Mouse (Mus musculus): ENCODE measurements at regions not wholly inside any gene's neighbourhood (a gene's known extent, or its start where the extent isn't known, plus 50 kb on each side); places are given as distances from the start of the nearest gene placed in this dataset.

DNA sequence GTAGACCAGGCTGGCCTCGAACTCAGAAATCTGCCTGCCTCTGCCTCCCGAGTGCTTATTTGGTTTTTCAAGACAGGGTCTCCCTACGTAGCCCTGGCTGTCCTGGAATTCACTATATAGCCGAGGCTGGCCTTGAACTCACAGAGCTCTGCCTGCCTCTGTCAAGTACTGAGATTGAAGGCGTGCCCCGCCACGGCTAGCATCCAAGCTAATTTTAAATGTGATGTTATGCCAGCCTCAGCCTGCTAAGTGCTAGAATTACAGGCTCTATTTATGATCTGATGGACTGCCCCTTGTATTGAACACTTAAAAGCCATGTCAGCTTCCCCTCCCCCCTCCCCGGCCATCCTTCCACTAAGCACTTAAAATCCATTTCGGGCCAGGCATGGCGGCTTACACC is 88.2 kb upstream of the Med13l start:
- no peak overlapping the region for H3K27ac ChIP-seq (ENCODE audit: control insufficient read depth, insufficient read depth, low read depth, low read length, poor library complexity)
- WGBS = 84% methylated on average over 10 of the region's 10 CpGs
- H3K4me3 ChIP-seq (replicated peaks; ENCODE audit: control insufficient read depth, low read depth, low read length) = no peak overlapping the region
- peaks cover 5% of the 10 kb centered on the region; the same call in 1 of the 2 replicates for H3K4me1 ChIP-seq (ENCODE audit: control insufficient read depth, insufficient read depth, low read length)
- no peak for TF ChIP-seq CTCF (IDR thresholded peaks at IDR 0.05; ENCODE audit: control insufficient read depth, insufficient read depth, low read length)
- TF ChIP-seq POLR2A (IDR thresholded peaks at IDR 0.05; ENCODE audit: borderline replicate concordance, control insufficient read depth, low read depth, low read length) = no peak

DNA sequence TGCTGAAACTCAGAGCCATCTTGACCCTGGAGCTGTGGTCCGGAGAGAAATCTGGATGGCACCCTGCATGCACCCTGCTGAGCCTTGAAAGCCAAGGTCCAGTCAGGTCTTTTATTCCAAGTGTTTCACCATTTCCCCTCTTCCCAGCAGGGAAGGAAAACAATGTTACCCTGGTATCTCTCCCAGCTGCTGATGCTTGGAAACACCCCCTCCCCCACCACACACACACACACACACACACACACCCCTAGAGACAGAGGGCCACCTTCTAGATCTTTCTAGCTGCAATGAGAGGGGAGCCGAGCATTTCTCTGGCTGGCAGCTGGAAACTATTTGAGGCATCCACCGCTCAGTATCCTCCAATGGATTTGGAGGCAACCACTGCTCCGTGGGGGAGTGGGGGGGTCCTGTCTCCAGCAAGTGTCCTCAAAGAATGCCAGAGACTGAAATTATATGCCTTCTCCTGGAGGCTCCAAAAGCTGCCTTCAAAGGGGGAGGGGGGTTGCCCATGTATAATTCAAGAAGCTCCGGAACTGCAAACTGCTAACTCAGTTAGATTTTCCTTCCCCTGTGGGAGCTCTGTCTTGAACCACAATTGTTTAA is 87.2 kb upstream of the Med13l start:
- H3K27ac ChIP-seq (ENCODE audit: control insufficient read depth, insufficient read depth, low read depth, low read length, poor library complexity) = no peak overlapping the region
- no peak overlapping the region for H3K4me3 ChIP-seq (replicated peaks; ENCODE audit: control insufficient read depth, low read depth, low read length)
- WGBS = 54% methylated on average over 5 of the region's 5 CpGs
- TF ChIP-seq POLR2A (IDR thresholded peaks at IDR 0.05; ENCODE audit: borderline replicate concordance, control insufficient read depth, low read depth, low read length) = no peak
- TF ChIP-seq CTCF (IDR thresholded peaks at IDR 0.05; ENCODE audit: control insufficient read depth, insufficient read depth, low read length) = no peak
- H3K4me1 ChIP-seq (ENCODE audit: control insufficient read depth, insufficient read depth, low read length) = peaks cover 7% of the 10 kb centered on the region

DNA sequence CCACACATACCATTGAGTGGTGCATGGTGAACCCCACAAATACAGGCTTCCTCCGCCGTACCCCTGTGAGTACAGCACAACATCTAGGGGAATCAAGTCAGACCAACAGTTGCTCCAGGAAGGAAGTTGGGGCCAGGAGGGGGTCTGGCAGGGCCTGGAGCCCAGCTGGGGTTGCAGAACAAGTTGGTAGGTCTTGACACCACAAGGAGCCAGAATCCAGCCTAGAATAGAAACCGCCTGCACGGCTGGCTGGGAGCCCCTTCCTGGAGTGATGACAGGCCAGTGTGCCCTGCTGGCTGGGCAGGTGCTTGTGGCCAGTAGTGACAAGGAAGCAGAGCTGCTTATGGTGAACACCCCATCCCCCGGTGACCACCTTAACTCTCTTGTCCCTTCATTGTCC is 83.9 kb upstream of the Med13l start:
- H3K4me3 ChIP-seq (replicated peaks; ENCODE audit: control insufficient read depth, low read depth, low read length) = no peak overlapping the region
- no peak for TF ChIP-seq CTCF (IDR thresholded peaks at IDR 0.05; ENCODE audit: control insufficient read depth, insufficient read depth, low read length)
- 0 out of 2 replicates have a peak, but pooled peaks have one; percentile 21 for TF ChIP-seq POLR2A (IDR thresholded peaks at IDR 0.05; ENCODE audit: borderline replicate concordance, control insufficient read depth, low read depth, low read length)
- H3K27ac ChIP-seq (ENCODE audit: control insufficient read depth, insufficient read depth, low read depth, low read length, poor library complexity) = peak overlapping the region; percentile 23
- 10% methylated on average over 5 of the region's 5 CpGs for WGBS
- H3K4me1 ChIP-seq (ENCODE audit: control insufficient read depth, insufficient read depth, low read length) = peaks cover 11% of the 10 kb centered on the region

DNA sequence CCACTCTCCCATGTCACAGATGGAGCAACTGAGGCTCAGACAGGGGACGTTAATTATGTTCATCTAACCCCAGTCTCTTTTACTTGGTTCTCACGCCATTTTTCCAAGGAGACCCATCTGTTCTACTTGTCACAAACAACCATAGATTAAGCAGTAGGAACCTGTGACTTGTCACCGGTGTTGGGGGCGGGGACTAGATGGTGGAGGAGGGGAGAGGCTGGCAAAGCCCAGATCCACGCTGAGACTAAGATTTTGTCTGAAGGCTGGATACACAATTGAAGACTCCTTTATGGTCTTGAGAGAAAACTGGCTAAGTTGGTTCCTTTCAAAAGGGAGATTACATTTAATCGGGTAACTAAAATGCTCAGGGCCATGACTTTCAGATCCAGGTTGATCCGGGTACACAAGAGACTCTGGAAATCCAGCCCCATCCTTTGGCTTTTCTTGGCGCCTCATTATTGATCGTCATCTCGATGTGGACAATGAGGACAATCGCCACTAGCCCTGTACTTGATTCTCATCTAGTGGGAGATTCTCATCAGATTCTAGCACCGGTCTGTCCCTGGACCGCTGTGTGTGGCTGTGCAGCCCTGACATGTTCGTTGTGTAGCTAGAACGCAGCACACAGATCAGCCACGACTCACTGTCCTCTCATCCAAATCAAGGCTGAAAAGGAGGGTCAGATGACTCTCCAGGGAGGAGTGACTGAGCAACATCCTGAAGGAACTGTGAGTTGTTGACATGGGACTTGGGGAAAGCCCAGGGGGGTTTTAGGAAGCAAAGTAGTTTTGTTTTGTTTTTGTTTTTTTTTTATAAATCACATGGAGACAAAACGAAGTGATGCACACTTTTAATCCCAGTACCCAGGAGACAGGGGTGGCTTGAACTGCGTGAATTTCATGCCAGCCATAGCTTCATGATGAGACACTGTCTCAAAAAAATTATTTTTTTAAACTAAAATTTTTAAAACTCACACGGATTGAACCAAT is 83.1 kb upstream of the Med13l start:
- Histone ChIP-seq H3K4me1 (ENCODE audit: control insufficient read depth, insufficient read depth, low read length) (peaks cover 11% of the 10 kb centered on the region), H3K4me3 (replicated peaks; ENCODE audit: control insufficient read depth, low read depth, low read length) (no peak overlapping the region), H3K27ac (ENCODE audit: control insufficient read depth, insufficient read depth, low read depth, low read length, poor library complexity) (peak overlapping the region; percentile 23)
- TF ChIP-seq CTCF (IDR thresholded peaks at IDR 0.05; ENCODE audit: control insufficient read depth, insufficient read depth, low read length) (no peak), POLR2A (IDR thresholded peaks at IDR 0.05; ENCODE audit: borderline replicate concordance, control insufficient read depth, low read depth, low read length) (no peak)
- 32% methylated on average over 19 of the region's 19 CpGs for whole genome bisulfite sequencing

DNA sequence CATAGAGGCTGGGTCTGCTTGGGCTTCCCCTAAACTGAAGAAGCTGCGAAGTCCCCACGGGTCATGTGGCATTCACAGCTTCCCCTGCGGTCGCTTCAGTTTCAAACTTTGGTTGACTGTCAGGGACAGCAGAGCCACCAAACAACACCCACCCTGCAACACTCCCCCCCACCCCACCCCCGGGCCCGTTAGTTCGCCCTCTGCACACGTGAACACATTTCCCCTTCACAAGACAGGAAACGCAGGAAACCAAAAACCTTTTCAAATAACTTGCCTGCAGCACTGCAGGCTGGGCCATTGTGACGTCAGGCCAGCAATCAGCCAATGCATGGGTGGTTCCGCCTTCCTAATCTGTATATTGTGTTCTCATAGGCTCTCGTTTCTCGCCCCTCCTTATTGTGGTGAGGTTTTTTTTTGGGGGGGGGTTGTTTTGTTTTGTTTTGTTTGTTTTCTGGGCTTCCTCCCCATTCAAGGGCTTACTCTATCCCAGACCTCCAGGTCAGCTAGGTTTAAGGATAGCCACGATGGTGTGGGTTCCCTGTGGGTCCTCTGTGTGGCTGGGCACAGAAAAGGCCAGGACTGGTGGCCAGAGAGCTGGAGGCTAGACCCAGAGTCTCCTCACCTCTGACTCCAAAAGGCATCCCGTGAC is 82.2 kb upstream of the Med13l start:
- TF ChIP-seq CTCF (IDR thresholded peaks at IDR 0.05; ENCODE audit: control insufficient read depth, insufficient read depth, low read length) (no peak), POLR2A (IDR thresholded peaks at IDR 0.05; ENCODE audit: borderline replicate concordance, control insufficient read depth, low read depth, low read length) (no peak)
- Histone ChIP-seq H3K27ac (ENCODE audit: control insufficient read depth, insufficient read depth, low read depth, low read length, poor library complexity) (peak overlapping the region; percentile 68), H3K4me1 (ENCODE audit: control insufficient read depth, insufficient read depth, low read length) (peaks cover 16% of the 10 kb centered on the region), H3K4me3 (replicated peaks; ENCODE audit: control insufficient read depth, low read depth, low read length) (no peak overlapping the region)
- WGBS = 4% methylated on average over 15 of the region's 15 CpGs

DNA sequence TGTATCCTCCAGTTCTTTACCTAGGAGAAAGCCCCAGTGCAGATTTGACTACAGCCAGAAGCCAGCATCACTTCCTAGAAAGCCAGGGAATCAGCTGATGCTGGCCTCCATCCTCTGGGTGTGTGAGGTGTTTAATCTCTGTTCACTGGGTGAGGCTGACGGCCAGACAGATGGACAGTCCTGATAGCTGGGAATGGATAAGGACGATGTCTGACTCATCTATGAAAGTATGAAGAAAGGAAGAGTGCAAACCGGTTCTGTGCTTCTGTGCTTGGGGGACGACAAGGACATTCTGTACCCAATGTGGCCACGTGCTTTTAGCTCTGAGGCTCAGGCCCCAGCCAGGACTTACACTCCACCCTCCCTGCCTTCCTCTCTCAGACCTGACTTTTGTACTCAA is 80.5 kb upstream of the Med13l start:
- Histone ChIP-seq H3K27ac (ENCODE audit: control insufficient read depth, insufficient read depth, low read depth, low read length, poor library complexity) (peak overlapping the region; percentile 61), H3K4me3 (replicated peaks; ENCODE audit: control insufficient read depth, low read depth, low read length) (no peak overlapping the region), H3K4me1 (ENCODE audit: control insufficient read depth, insufficient read depth, low read length) (peaks cover 21% of the 10 kb centered on the region)
- no peak for TF ChIP-seq POLR2A (IDR thresholded peaks at IDR 0.05; ENCODE audit: borderline replicate concordance, control insufficient read depth, low read depth, low read length)
- no peak for TF ChIP-seq CTCF (IDR thresholded peaks at IDR 0.05; ENCODE audit: control insufficient read depth, insufficient read depth, low read length)
- WGBS = 41% methylated on average over 5 of the region's 5 CpGs

DNA sequence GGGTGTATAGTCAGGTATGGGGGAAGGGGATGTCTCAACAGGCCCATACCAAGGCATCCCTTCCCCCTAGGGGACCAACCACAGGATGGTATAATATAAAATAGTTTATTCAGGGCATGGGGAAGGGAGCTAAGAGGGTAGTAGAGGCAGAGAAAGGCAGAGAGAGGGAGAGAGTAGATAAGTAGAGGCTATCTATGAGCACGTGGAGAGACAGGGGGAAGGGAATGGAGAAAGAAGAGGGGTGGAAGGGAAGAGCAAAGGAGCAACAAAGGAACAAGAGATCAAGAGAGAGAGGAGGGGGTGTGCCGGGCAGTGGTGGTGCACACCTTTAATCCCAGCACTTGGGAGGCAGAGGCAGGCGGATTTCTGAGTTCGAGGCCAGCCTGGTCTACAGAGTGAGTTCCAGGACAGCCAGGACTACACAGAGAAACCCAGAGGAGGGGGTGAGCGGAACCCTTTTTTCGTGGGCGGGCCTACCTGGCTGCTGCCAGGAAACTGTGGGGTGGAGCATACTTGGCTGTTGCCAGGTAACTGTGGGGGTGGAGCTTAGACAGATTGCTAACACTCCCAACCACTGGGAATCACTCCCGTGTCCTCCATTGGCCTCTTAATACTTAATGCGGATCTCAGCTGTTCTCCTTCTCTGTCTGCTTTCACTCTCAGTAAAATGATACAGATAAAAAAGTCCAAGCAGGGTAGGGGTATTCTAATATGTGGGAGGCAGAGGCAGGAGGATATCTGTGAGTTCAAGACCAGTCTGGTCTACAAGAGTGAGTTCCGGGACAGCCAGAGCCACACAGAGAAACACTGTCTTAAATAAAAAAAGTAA is 79.3 kb upstream of the Med13l start:
- peak overlapping the region; percentile 68 for H3K27ac ChIP-seq (ENCODE audit: control insufficient read depth, insufficient read depth, low read depth, low read length, poor library complexity)
- H3K4me1 ChIP-seq (ENCODE audit: control insufficient read depth, insufficient read depth, low read length) = peaks cover 21% of the 10 kb centered on the region
- TF ChIP-seq POLR2A (IDR thresholded peaks at IDR 0.05; ENCODE audit: borderline replicate concordance, control insufficient read depth, low read depth, low read length) (no peak), CTCF (IDR thresholded peaks at IDR 0.05; ENCODE audit: control insufficient read depth, insufficient read depth, low read length) (no peak)
- WGBS = 67% methylated on average over 10 of the region's 10 CpGs
- H3K4me3 ChIP-seq (replicated peaks; ENCODE audit: control insufficient read depth, low read depth, low read length) = no peak overlapping the region

All from bone marrow, adult 2 months (tissue).